Mouse (Mus musculus): ENCODE data around the gene Slc16a11. TPM values are rescaled to one million over a fixed set of nuclear protein-coding genes. Genes with fewer than 3 reads are reported as not detected.
A peak's percentile ranks its signal among the peaks of the same experiment; 100 is the strongest.

Slc16a11 gene
- total and polyA plus RNA-seq, 2 experiments = 12.5 to 84.4 TPM

DNA sequence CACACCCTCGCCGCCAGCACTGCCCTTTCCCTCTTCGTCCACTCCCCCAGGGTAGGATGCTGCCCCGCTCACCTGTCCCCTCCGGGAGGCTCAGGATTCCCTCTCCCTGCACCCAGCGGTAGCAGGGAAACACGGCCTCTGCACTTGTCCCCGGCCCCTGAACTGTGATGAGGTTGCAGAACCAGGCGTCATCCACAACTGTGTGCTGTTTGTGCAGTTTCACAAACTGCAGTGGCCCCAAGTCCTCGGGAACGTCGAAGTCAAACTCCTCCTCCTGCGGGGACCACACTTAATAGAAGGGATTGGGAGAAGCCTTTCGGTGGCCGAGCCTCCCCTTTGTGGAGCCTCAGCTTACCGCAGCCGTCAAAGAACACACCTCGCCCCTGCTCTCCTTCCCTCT, 41.8 kb downstream of the Slc16a11 start:
- H3K4me1 ChIP-seq (ENCODE audit: control insufficient read depth, insufficient read depth, low read length) = no peaks in the 10 kb centered on the region
- H3K36me3 ChIP-seq (ENCODE audit: control insufficient read depth, insufficient read depth, low read length) = no peaks in the 10 kb centered on the region
- peaks cover 6% of the 10 kb centered on the region; the same call in 1 of the 2 replicates for H3K27me3 ChIP-seq (ENCODE audit: control insufficient read depth, insufficient read depth, low read length)
- WGBS = 10% methylated on average over 18 of the region's 18 CpGs
- H3K79me2 ChIP-seq (ENCODE audit: control insufficient read depth, insufficient read depth, low read length) = no peaks in the 10 kb centered on the region
- H3K9ac ChIP-seq (ENCODE audit: low read depth, low read length) = no peak overlapping the region
- no peak overlapping the region for H3K27ac ChIP-seq (replicated peaks; ENCODE audit: insufficient read depth, low read depth, low read length)
- DNase-seq (ENCODE audit: extremely low read depth, low read depth, low spot score) = no peak
- TF ChIP-seq CTCF (IDR thresholded peaks at IDR 0.05; ENCODE audit: low read depth, low read length) = no peak
- no peak for TF ChIP-seq POLR2A (IDR thresholded peaks at IDR 0.05; ENCODE audit: extremely low read depth, insufficient read depth, low read length)
- peak overlapping the region; percentile 0; the same call in 1 of the 2 replicates for H3K4me3 ChIP-seq (ENCODE audit: insufficient read depth, low read depth, low read length)

GRCm38 (mm10) chr11:70254931-70255531, 42.5 kb downstream of the Slc16a11 start, which contains the start of gene Alox12:
Alox12 (minus strand) TSS chr11:70255353.
- H3K4me3 ChIP-seq (ENCODE audit: insufficient read depth, low read depth, low read length) = peak within 1 kb of the TSS; percentile 50; the same call in 1 of the 2 replicates
- no peaks in the 10 kb centered on the region for H3K36me3 ChIP-seq (ENCODE audit: control insufficient read depth, insufficient read depth, low read length)
- DNase-seq (ENCODE audit: extremely low read depth, low read depth, low spot score) = peak; percentile 26
- H3K4me1 ChIP-seq (ENCODE audit: control insufficient read depth, insufficient read depth, low read length) = no peaks in the 10 kb centered on the region
- TF ChIP-seq CTCF (IDR thresholded peaks at IDR 0.05; ENCODE audit: low read depth, low read length) (peak; percentile 71), POLR2A (IDR thresholded peaks at IDR 0.05; ENCODE audit: extremely low read depth, insufficient read depth, low read length) (no peak)
- WGBS = 4% methylated on average over 25 of the region's 25 CpGs
- H3K9ac ChIP-seq (ENCODE audit: low read depth, low read length) = peak within 1 kb of the TSS; percentile 4; the same call in 1 of the 2 replicates
- H3K79me2 ChIP-seq (ENCODE audit: control insufficient read depth, insufficient read depth, low read length) = no peaks in the 10 kb centered on the region
- peaks cover 6% of the 10 kb centered on the region; the same call in 1 of the 2 replicates for H3K27me3 ChIP-seq (ENCODE audit: control insufficient read depth, insufficient read depth, low read length)
- no peak within 1 kb of the TSS for H3K27ac ChIP-seq (replicated peaks; ENCODE audit: insufficient read depth, low read depth, low read length)

- Histone ChIP-seq H3K79me2 (ENCODE audit: control insufficient read depth, insufficient read depth, low read length) (no peaks in the 10 kb centered on the region), H3K4me3 (ENCODE audit: insufficient read depth, low read depth, low read length) (no peak overlapping the region), H3K36me3 (ENCODE audit: control insufficient read depth, insufficient read depth, low read length) (no peaks in the 10 kb centered on the region), H3K27me3 (ENCODE audit: control insufficient read depth, insufficient read depth, low read length) (peaks cover 6% of the 10 kb centered on the region; the same call in 1 of the 2 replicates), H3K9ac (ENCODE audit: low read depth, low read length) (no peak overlapping the region), H3K4me1 (ENCODE audit: control insufficient read depth, insufficient read depth, low read length) (no peaks in the 10 kb centered on the region), H3K27ac (replicated peaks; ENCODE audit: insufficient read depth, low read depth, low read length) (no peak overlapping the region)
- 96% methylated on average over 4 of the region's 4 CpGs for WGBS
- DNase-seq (ENCODE audit: extremely low read depth, low read depth, low spot score) = no peak
- TF ChIP-seq CTCF (IDR thresholded peaks at IDR 0.05; ENCODE audit: low read depth, low read length) (no peak), POLR2A (IDR thresholded peaks at IDR 0.05; ENCODE audit: extremely low read depth, insufficient read depth, low read length) (no peak)
Measured at GRCm38 (mm10) chr11:70259035-70259434, 46.5 kb downstream of the Slc16a11 start.

GRCm38 (mm10) chr11:70265252-70265651, 52.7 kb downstream of the Slc16a11 start:
- DNase-seq (ENCODE audit: extremely low read depth, low read depth, low spot score) = no peak
- Histone ChIP-seq H3K79me2 (ENCODE audit: control insufficient read depth, insufficient read depth, low read length) (no peaks in the 10 kb centered on the region), H3K27ac (replicated peaks; ENCODE audit: insufficient read depth, low read depth, low read length) (no peak overlapping the region), H3K27me3 (ENCODE audit: control insufficient read depth, insufficient read depth, low read length) (no peaks in the 10 kb centered on the region), H3K36me3 (ENCODE audit: control insufficient read depth, insufficient read depth, low read length) (no peaks in the 10 kb centered on the region), H3K4me3 (ENCODE audit: insufficient read depth, low read depth, low read length) (no peak overlapping the region), H3K4me1 (ENCODE audit: control insufficient read depth, insufficient read depth, low read length) (no peaks in the 10 kb centered on the region), H3K9ac (ENCODE audit: low read depth, low read length) (no peak overlapping the region)
- WGBS = 47% methylated on average over 3 of the region's 3 CpGs
- TF ChIP-seq CTCF (IDR thresholded peaks at IDR 0.05; ENCODE audit: low read depth, low read length) = no peak
- no peak for TF ChIP-seq POLR2A (IDR thresholded peaks at IDR 0.05; ENCODE audit: extremely low read depth, insufficient read depth, low read length)

DNA sequence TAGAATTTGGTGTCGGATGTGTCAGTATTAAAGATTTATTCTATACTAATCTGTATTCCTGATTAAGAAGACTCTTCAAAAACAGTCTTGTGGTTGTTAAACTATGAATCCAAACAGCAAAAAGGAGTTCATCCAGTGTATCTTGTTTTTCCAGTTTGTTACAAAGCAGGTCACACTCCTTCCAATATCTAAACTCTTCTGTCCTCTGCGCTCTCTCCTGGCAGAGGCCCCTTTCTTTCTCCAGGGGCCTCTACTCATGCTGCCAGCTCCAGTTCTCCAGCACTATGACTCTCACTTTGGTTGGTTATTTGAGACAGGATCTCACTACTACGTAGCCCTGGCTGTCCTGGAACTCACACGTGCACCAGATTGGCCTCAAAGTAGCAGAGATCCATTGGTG, 53.3 kb downstream of the Slc16a11 start:
- H3K27me3 ChIP-seq (ENCODE audit: control insufficient read depth, insufficient read depth, low read length) = no peaks in the 10 kb centered on the region
- H3K79me2 ChIP-seq (ENCODE audit: control insufficient read depth, insufficient read depth, low read length) = no peaks in the 10 kb centered on the region
- H3K4me3 ChIP-seq (ENCODE audit: insufficient read depth, low read depth, low read length) = no peak overlapping the region
- no peak for DNase-seq (ENCODE audit: extremely low read depth, low read depth, low spot score)
- H3K36me3 ChIP-seq (ENCODE audit: control insufficient read depth, insufficient read depth, low read length) = no peaks in the 10 kb centered on the region
- 78% methylated on average over 4 of the region's 4 CpGs for WGBS
- no peak overlapping the region for H3K9ac ChIP-seq (ENCODE audit: low read depth, low read length)
- TF ChIP-seq POLR2A (IDR thresholded peaks at IDR 0.05; ENCODE audit: extremely low read depth, insufficient read depth, low read length) (no peak), CTCF (IDR thresholded peaks at IDR 0.05; ENCODE audit: low read depth, low read length) (no peak)
- no peaks in the 10 kb centered on the region for H3K4me1 ChIP-seq (ENCODE audit: control insufficient read depth, insufficient read depth, low read length)
- H3K27ac ChIP-seq (replicated peaks; ENCODE audit: insufficient read depth, low read depth, low read length) = no peak overlapping the region

Other genes with a start within 250 kb of the Slc16a11 start
- gene Cldn7, start 248.0 kb upstream of the Slc16a11 start, total RNA-seq (2014; rRNA removed) = 0.20 and 0.37 TPM in 2 replicates
- gene Cldn7, start 248.0 kb upstream of the Slc16a11 start, polyA plus RNA-seq (2012; rRNA removed) = 0.26 and 0.46 TPM in 2 replicates
- 6.6 and 13.4 TPM in 2 replicates for gene Ctdnep1, start 231.6 kb upstream of the Slc16a11 start, total RNA-seq (2014; rRNA removed)
- 39.1 and 45.3 TPM in 2 replicates for gene Ctdnep1, start 231.6 kb upstream of the Slc16a11 start, polyA plus RNA-seq (2012; rRNA removed)
- gene Elp5, start 230.2 kb upstream of the Slc16a11 start, total RNA-seq (2014; rRNA removed) = 19.5 and 21.3 TPM in 2 replicates
- 30.8 and 33.7 TPM in 2 replicates for gene Elp5, start 230.2 kb upstream of the Slc16a11 start, polyA plus RNA-seq (2012; rRNA removed)
- gene Gabarap, start 221.6 kb upstream of the Slc16a11 start, total RNA-seq (2014; rRNA removed) = 175 and 176 TPM in 2 replicates
- gene Gabarap, start 221.6 kb upstream of the Slc16a11 start, polyA plus RNA-seq (2012; rRNA removed) = 430 and 476 TPM in 2 replicates
- 8.0 and 8.5 TPM in 2 replicates for gene Phf23, start 217.0 kb upstream of the Slc16a11 start, total RNA-seq (2014; rRNA removed)
- gene Phf23, start 217.0 kb upstream of the Slc16a11 start, polyA plus RNA-seq (2012; rRNA removed) = 8.8 and 12.1 TPM in 2 replicates
- gene Dvl2, start 212.2 kb upstream of the Slc16a11 start, total RNA-seq (2014; rRNA removed) = 2.8 TPM in 2 replicates
- gene Dvl2, start 212.2 kb upstream of the Slc16a11 start, polyA plus RNA-seq (2012; rRNA removed) = 3.7 and 4.5 TPM in 2 replicates
- gene Acadvl, start 197.3 kb upstream of the Slc16a11 start, total RNA-seq (2014; rRNA removed) = 314 and 344 TPM in 2 replicates
- 302 and 314 TPM in 2 replicates for gene Acadvl, start 197.3 kb upstream of the Slc16a11 start, polyA plus RNA-seq (2012; rRNA removed)
- gene Dlg4, start 195.8 kb upstream of the Slc16a11 start, total RNA-seq (2014; rRNA removed) = 0.37 and 1.0 TPM in 2 replicates
- 1.1 and 1.3 TPM in 2 replicates for gene Dlg4, start 195.8 kb upstream of the Slc16a11 start, polyA plus RNA-seq (2012; rRNA removed)
- 531 and 680 TPM in 2 replicates for gene Asgr1, start 158.7 kb upstream of the Slc16a11 start, total RNA-seq (2014; rRNA removed)
- 730 and 786 TPM in 2 replicates for gene Asgr1, start 158.7 kb upstream of the Slc16a11 start, polyA plus RNA-seq (2012; rRNA removed)
- gene Asgr2, start 120.1 kb upstream of the Slc16a11 start, total RNA-seq (2014; rRNA removed) = 166 and 194 TPM in 2 replicates
- 212 and 216 TPM in 2 replicates for gene Asgr2, start 120.1 kb upstream of the Slc16a11 start, polyA plus RNA-seq (2012; rRNA removed)
- gene Mgl2, start 82.4 kb upstream of the Slc16a11 start, total RNA-seq (2014; rRNA removed) = 0.27 TPM in 1 of 2 replicates, not detected in the other
- 0.06 and 0.09 TPM in 2 replicates for gene Mgl2, start 82.4 kb upstream of the Slc16a11 start, polyA plus RNA-seq (2012; rRNA removed)
- 0.55 and 0.67 TPM in 2 replicates for gene Clec10a, start 56.6 kb upstream of the Slc16a11 start, total RNA-seq (2014; rRNA removed)
- 0.27 and 0.95 TPM in 2 replicates for gene Clec10a, start 56.6 kb upstream of the Slc16a11 start, polyA plus RNA-seq (2012; rRNA removed)
- 0.47 and 1.3 TPM in 2 replicates for gene Slc16a13, start 8.3 kb downstream of the Slc16a11 start, total RNA-seq (2014; rRNA removed)
- 1.7 and 3.3 TPM in 2 replicates for gene Slc16a13, start 8.3 kb downstream of the Slc16a11 start, polyA plus RNA-seq (2012; rRNA removed)
- 0.74 and 0.81 TPM in 2 replicates for gene Bcl6b, start 17.0 kb downstream of the Slc16a11 start, total RNA-seq (2014; rRNA removed)
- gene Bcl6b, start 17.0 kb downstream of the Slc16a11 start, polyA plus RNA-seq (2012; rRNA removed) = 0.56 and 1.3 TPM in 2 replicates
- 6.5 and 9.9 TPM in 2 replicates for gene 0610010K14Rik, start 25.2 kb downstream of the Slc16a11 start, total RNA-seq (2014; rRNA removed)
- 30.6 and 34.0 TPM in 2 replicates for gene 0610010K14Rik, start 25.2 kb downstream of the Slc16a11 start, polyA plus RNA-seq (2012; rRNA removed)
- 0.28 and 1.5 TPM in 2 replicates for gene Gm21988, start 27.1 kb downstream of the Slc16a11 start, total RNA-seq (2014; rRNA removed)
- gene Gm21988, start 27.1 kb downstream of the Slc16a11 start, polyA plus RNA-seq (2012; rRNA removed) = 5.8 and 6.8 TPM in 2 replicates
- 7.7 and 9.3 TPM in 2 replicates for gene Rnasek, start 27.1 kb downstream of the Slc16a11 start, total RNA-seq (2014; rRNA removed)
- gene Rnasek, start 27.1 kb downstream of the Slc16a11 start, polyA plus RNA-seq (2012; rRNA removed) = 158 and 176 TPM in 2 replicates
- 0.09 and 0.20 TPM in 2 replicates for gene Alox12, start 42.6 kb downstream of the Slc16a11 start, total RNA-seq (2014; rRNA removed)
- gene Alox12, start 42.6 kb downstream of the Slc16a11 start, polyA plus RNA-seq (2012; rRNA removed) = 0.28 and 0.46 TPM in 2 replicates
- gene Alox12e, start 109.9 kb downstream of the Slc16a11 start, total RNA-seq (2014; rRNA removed) = not detected in 2 replicates
- not detected in 2 replicates for gene Alox12e, start 109.9 kb downstream of the Slc16a11 start, polyA plus RNA-seq (2012; rRNA removed)
- gene Alox15, start 139.3 kb downstream of the Slc16a11 start, total RNA-seq (2014; rRNA removed) = 0.07 and 0.09 TPM in 2 replicates
- gene Alox15, start 139.3 kb downstream of the Slc16a11 start, polyA plus RNA-seq (2012; rRNA removed) = 0.10 TPM in 1 of 2 replicates, not detected in the other
- gene Pelp1, start 197.3 kb downstream of the Slc16a11 start, total RNA-seq (2014; rRNA removed) = 3.1 and 3.3 TPM in 2 replicates
- 7.7 and 7.9 TPM in 2 replicates for gene Pelp1, start 197.3 kb downstream of the Slc16a11 start, polyA plus RNA-seq (2012; rRNA removed)
- 9.5 and 11.5 TPM in 2 replicates for gene Arrb2, start 219.9 kb downstream of the Slc16a11 start, total RNA-seq (2014; rRNA removed)
- gene Arrb2, start 219.9 kb downstream of the Slc16a11 start, polyA plus RNA-seq (2012; rRNA removed) = 14.7 and 22.2 TPM in 2 replicates
- gene Med11, start 239.2 kb downstream of the Slc16a11 start, total RNA-seq (2014; rRNA removed) = 11.2 and 13.3 TPM in 2 replicates
- gene Med11, start 239.2 kb downstream of the Slc16a11 start, polyA plus RNA-seq (2012; rRNA removed) = 9.4 and 10.4 TPM in 2 replicates
- 0.74 and 1.5 TPM in 2 replicates for gene Zmynd15, start 246.7 kb downstream of the Slc16a11 start, total RNA-seq (2014; rRNA removed)
- gene Zmynd15, start 246.7 kb downstream of the Slc16a11 start, polyA plus RNA-seq (2012; rRNA removed) = 2.1 and 4.4 TPM in 2 replicates
- 5.7 and 10.2 TPM in 2 replicates for gene Cxcl16, start 247.2 kb downstream of the Slc16a11 start, total RNA-seq (2014; rRNA removed)
- 7.2 and 10.2 TPM in 2 replicates for gene Cxcl16, start 247.2 kb downstream of the Slc16a11 start, polyA plus RNA-seq (2012; rRNA removed)